Mouse (Mus musculus) cerebellum, adult 2 months (tissue): Measurements from ENCODE around the gene Kdelr3.

Experiments used
- CTCF ChIP-seq: fragments of 200-500 bp; IDR thresholded peaks from 2 replicates; pipeline ENCODE4 v1.5.1; 2011; ENCODE audit warnings: low read depth, mild to moderate bottlenecking, control low read depth, low read length, moderate library complexity, borderline replicate concordance; ENCODE audit not compliant: insufficient read depth
- POLR2A ChIP-seq: fragments of 200-500 bp; IDR thresholded peaks from 2 replicates; pipeline ENCODE4 v1.6.1; 2011; ENCODE audit warnings: low read length, control low read depth, borderline replicate concordance; ENCODE audit not compliant: insufficient read depth

GRCm38 (mm10) chr15:79507055-79507828 lies 9.0 kb upstream of the Kdelr3 start:
- TF ChIP-seq CTCF: no peak
- no peak for TF ChIP-seq POLR2A
